Mouse (Mus musculus) right cerebral cortex, adult 18-20 months (tissue): Measurements from ENCODE around the gene Gas7.

Source experiments
- DNase-seq: peaks from one replicate; pipeline ENCODE4 v3.0.0; 2022; ENCODE audit warnings: mixed read lengths

Gene Gas7

GRCm38 (mm10) chr11:67577994-67578393, 122.8 kb downstream of the Gas7 start:
- DNase-seq: no peak

DNA sequence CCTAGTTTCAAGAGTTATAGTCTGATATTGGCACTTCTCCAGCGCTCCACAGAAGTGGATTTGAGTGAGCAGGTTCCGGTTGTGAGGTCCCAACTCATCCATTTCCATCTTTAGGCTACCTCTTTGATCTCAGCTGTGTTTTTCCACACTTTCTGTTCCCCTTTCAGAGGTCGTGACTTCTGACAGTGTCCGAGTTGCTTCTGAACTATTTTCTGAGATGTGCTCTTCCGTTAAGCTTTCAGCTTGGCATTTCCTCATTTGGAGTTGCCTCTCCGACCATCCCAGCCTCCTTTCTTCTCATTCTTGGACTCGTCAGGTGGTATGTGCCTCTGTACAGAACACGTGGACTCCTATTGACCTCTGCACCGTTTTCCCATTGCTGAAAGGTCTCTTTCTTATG, 123.9 kb downstream of the Gas7 start:
- DNase-seq: no peak

DNA sequence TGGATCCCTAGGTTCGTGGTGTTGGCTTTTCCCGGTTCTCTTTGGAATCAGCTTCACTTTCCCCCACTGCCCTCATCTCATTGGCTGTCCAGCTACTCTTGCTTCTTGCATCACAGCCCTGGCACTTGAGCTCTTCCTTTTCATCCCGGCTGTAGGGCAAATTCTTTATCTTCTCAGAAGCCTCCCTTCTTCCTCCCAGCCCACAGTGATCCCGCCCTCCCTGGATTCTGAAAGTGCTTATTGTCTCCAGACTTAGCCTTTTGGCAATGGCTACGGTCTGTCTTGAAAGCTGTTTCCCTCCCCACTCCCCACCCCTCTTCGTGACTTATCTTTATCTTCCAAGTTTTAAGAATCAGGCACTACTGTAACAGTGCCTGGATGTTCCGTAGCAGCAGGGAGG, 126.3 kb downstream of the Gas7 start:
- DNase-seq: no peak

DNA sequence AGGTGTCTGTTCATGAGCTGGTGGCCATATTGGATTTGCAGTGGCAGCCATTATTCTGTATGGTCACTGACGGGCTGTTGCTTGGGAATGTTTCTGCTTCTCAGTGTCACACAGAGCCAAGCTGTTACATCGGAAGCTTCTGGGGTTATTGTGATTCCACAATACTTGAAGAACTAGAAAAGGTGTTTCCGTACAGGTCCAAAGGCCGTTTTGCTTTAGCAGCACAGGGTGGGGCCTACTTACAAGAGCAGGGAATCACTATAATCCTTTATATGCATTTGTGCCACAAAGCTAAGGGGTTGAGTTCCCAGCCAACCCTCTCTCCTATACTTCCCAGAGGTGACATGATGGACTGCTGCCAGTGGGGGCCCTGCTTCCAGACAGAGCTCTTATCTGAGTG, 127.3 kb downstream of the Gas7 start:
- no peak for DNase-seq

DNA sequence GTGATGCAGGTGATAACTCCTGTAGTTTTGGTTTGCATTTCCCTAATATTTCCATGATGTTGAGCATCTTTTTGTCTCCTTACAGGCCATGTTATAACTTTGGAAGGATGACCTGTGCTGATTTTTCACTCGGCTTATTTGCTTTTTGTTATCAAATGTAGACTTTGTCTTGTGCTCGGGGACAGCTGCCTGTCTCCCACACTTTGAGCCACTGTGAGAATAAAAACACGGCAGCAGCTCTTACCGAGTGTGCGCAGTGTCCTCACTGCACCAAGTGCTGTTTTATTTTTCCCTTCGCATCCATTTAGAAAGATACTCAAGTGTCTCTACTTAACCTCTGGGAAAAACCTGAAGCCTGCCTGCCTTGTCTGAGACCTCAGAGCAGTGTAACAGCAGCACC, 129.8 kb downstream of the Gas7 start:
- no peak for DNase-seq

- no peak for DNase-seq
These were observed 130.4 kb downstream of the Gas7 start for GRCm38 (mm10) chr11:67585629-67586028.

- DNase-seq: no peak
These were observed 131.2 kb downstream of the Gas7 start for GRCm38 (mm10) chr11:67586231-67586994.

GRCm38 (mm10) chr11:67588196-67588827, 133.1 kb downstream of the Gas7 start:
- no peak for DNase-seq

DNA sequence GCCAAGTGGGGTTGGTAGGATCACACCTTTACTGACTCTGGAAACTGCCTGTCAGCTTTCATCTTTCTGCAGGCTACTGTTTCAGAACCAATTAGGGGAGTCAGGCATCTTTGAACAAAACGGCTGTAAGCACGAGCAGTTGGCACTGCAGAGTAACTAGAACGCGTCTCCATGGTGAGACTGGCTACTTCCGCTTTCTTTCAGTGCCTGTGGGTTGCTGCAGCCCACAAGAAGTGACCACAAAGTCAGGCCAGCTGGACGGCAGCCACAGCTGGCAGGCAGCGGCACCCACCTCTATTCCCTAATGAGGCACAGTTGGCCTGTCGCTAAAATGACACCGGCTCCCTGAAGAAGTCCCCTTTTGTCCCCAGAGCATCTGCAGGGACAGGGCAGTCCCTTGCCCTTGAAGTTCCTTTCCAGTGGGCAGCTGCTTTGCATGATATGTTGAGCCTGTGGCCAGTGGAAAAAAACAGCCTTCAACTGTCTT, 133.6 kb downstream of the Gas7 start:
- peak; percentile 76 for DNase-seq

DNA sequence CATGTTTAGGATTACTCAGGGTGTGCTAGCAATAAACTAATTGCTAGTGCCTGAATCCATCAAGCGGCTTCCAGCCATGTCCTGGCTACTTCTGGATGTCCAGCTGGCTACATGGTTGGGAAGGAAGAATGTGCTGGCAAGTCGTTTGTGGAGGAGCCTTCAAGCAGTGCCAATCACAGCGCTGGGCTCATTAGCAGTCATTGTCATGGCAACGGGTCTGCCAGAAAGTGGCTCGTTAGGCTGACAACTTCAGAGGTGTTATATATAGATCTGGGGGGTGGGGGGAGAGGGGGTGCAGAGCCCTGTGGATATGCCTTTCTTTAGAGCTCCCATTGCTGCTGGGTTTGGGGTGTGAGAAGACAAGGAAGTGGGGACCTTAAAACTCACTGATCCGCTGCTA, 141.0 kb downstream of the Gas7 start:
- peak; percentile 90 for DNase-seq

- no peak for DNase-seq
These were observed 141.6 kb downstream of the Gas7 start for GRCm38 (mm10) chr11:67596856-67597255.

DNA sequence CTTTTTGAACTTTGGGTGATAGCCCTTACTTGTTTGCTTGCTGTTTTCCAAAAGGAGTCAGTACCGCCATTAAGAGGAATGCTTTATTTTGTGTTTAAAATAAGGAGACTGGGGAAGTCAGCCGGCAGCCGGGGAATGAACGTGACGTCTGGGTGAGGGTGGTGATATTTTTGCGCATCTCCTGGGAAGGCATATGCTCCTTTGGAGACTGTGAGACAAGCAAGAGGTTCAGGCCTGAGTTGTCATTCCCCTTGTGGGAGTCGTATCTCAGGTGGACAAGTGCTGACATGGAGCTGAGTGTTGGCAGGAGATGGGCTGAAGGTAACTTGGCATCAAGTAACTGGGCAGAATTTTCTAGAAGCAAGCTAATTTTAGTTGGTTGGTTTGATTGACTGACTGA, 142.2 kb downstream of the Gas7 start:
- DNase-seq: peak; percentile 82

GRCm38 (mm10) chr11:67599141-67599540, 143.9 kb downstream of the Gas7 start:
- DNase-seq: no peak

- peak; percentile 80 for DNase-seq
These were observed 145.6 kb downstream of the Gas7 start for GRCm38 (mm10) chr11:67600710-67601430.

DNA sequence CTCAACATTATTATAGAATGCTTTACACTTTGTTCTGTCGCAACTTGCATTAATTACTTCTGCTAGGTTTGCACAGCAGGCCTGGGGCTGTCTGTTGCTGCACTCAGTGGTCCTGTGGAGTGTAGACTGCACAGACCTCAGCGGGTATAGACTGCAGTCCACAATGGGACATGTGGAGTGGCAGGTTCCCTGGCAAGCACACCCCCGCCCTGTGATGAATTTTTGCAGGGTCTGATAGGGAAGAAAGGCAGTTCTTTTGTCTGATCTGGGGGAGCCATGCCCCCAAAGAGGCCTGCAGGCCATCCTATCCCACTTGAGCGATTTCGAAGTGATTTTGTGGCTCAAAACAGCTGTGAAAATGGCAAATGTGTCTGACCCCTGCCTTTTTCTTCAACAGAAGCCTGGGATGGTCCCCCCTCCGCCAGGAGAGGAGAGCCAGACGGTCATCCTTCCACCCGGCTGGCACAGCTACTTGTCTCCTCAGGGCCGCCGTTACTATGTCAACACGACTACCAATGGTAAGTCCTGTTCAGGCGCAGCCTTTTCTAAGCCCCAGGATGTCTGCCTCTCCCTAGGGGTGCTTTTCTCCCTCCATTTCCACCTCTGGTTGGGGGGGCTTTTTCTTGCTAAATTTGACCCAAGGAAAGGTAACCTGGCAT, 147.6 kb downstream of the Gas7 start:
- no peak for DNase-seq

- peak; percentile 78 for DNase-seq
These were observed 149.2 kb downstream of the Gas7 start for GRCm38 (mm10) chr11:67604481-67604880.

GRCm38 (mm10) chr11:67608114-67608683, 153.0 kb downstream of the Gas7 start:
- DNase-seq: no peak

DNA sequence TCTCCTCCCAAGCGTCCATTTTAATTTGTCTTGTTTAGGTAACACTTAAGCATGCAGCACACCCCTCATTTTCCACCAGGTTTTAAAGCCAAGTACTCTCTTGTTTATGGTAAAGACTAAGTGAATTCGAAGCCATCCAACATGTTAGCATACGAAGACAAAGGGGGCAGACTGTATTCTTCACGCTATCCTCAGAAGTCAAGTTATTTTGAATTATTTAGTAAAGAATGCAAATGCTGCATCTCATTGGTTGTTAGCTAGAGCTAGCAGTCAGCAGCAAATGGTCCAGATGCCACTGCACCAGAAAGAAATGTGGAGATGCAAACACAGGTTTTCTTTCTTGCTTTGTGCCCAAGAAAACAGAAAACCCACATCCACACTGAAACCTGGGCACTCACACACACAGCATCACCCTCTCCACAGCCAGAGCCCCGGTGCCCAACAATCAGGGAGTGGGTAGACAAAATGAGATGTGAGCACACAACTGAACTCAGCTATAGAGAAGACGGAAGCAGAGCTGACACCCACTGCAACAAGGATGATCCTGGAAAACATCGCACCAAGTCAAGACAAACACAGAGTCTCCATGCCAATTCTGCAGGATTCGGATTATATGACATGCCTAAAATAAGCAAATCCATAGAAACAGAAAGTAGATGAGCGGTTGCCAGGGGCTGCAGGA, 157.1 kb downstream of the Gas7 start:
- no peak for DNase-seq

DNA sequence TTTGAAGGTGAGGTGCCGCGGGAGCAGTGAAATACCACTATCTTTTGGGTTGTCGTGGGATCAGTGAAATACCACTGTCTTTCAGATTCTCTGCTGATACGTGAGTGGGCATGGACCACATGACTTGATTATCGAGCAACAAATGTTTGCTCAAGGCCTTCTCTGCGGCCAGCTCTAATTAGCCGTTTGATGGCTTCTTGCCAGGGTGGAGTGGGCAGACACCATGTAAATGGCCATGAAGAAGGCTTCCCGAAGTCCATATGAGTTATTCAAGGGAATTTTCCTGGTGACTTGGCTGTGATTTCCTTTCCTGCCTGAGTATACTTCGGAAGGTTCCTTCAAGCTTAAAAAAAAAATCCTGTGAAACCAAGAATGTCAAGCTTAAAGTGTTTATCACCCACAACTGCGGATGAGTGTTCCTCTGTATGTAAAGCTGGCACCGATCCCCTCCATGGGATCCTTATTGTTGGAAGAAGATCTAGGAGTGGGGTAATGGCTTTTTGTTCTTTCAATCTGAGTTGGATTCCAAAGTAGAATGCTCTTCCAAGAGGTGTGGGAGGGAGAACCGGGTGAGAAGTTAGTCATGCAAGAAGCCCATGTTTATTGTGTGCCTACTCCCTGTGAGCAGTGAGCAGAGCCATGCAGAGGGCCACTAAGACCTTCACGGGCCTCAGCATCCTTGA, 161.5 kb downstream of the Gas7 start:
- DNase-seq: peak; percentile 80

- no peak for DNase-seq
These were observed 167.1 kb downstream of the Gas7 start for GRCm38 (mm10) chr11:67622340-67622739.

DNA sequence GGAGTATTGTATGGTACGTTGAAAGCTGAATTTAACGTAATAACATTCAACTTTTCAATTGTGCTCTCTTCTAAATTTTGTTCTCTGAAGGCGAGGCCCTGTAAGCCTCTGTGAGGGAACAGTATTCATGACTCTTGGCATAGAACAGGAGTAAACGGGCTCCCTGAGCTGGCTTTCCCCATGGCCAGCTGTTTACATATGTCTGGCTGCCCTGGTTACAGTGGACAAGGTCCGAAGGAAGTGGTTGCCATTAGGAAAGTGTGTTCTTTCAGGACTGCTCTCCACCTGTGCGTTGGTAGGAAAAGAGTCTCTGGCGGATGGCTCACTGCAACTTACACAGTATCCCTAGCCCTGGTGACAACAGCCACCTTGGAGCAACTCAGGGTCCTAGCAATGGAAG, 171.9 kb downstream of the Gas7 start:
- no peak for DNase-seq

- DNase-seq: no peak
These were observed 173.3 kb downstream of the Gas7 start for GRCm38 (mm10) chr11:67628522-67628921.
